Mouse (Mus musculus): ENCODE data around the gene Hoxa1. TPM values are rescaled to one million over a fixed set of nuclear protein-coding genes. Genes with fewer than 3 reads are reported as not detected.
A peak's percentile ranks its signal among the peaks of the same experiment; 100 is the strongest.

Hoxa1 gene
- polyA plus RNA-seq, 2 experiments from 2014 or later: not detected

- no peak for ATAC-seq
These were observed 446 bp downstream of the Hoxa1 start for GRCm38 (mm10) chr6:52157466-52158275.

GRCm38 (mm10) chr6:52156551-52157200, 1.4 kb downstream of the Hoxa1 start:
- no peak for ATAC-seq

GRCm38 (mm10) chr6:52155471-52155870, 2.6 kb downstream of the Hoxa1 start:
- no peak for ATAC-seq

GRCm38 (mm10) chr6:52154044-52154443, 4.1 kb downstream of the Hoxa1 start:
- no peak for ATAC-seq

GRCm38 (mm10) chr6:52153270-52153669, 4.8 kb downstream of the Hoxa1 start:
- no peak for ATAC-seq

GRCm38 (mm10) chr6:52152226-52153193, 5.6 kb downstream of the Hoxa1 start:
- ATAC-seq: no peak

GRCm38 (mm10) chr6:52151571-52151970, 6.5 kb downstream of the Hoxa1 start:
- no peak for ATAC-seq

GRCm38 (mm10) chr6:52150401-52150966, 7.6 kb downstream of the Hoxa1 start:
- no peak for ATAC-seq

GRCm38 (mm10) chr6:52139115-52139514, 19.0 kb downstream of the Hoxa1 start:
- ATAC-seq: no peak

- ATAC-seq: no peak
These were observed 19.5 kb downstream of the Hoxa1 start for GRCm38 (mm10) chr6:52138576-52138975.

GRCm38 (mm10) chr6:52137841-52138535, 20.1 kb downstream of the Hoxa1 start:
- ATAC-seq: no peak

- no peak for ATAC-seq
These were observed 34.4 kb downstream of the Hoxa1 start for GRCm38 (mm10) chr6:52123673-52124072.

GRCm38 (mm10) chr6:52121173-52121572, 36.9 kb downstream of the Hoxa1 start:
- ATAC-seq: no peak

- no peak for ATAC-seq
These were observed 39.0 kb downstream of the Hoxa1 start for GRCm38 (mm10) chr6:52118903-52119635.

- peak; percentile 60 for ATAC-seq
These were observed 42.2 kb downstream of the Hoxa1 start for GRCm38 (mm10) chr6:52115899-52116298.

GRCm38 (mm10) chr6:52111846-52112245, 46.3 kb downstream of the Hoxa1 start:
- ATAC-seq: no peak

- no peak for ATAC-seq
These were observed 50.7 kb downstream of the Hoxa1 start for GRCm38 (mm10) chr6:52107400-52107799.

- ATAC-seq: no peak
These were observed 51.4 kb downstream of the Hoxa1 start for GRCm38 (mm10) chr6:52106716-52107115.

GRCm38 (mm10) chr6:52106178-52106577, 51.9 kb downstream of the Hoxa1 start:
- ATAC-seq: no peak
